Mouse (Mus musculus) liver, adult 2 months (tissue): ENCODE results near the gene Rbbp8nl.

ENCODE experiments used
- CTCF ChIP-seq: fragments of 200-500 bp; IDR thresholded peaks from 2 replicates; pipeline ENCODE4 v1.5.1; 2011; ENCODE audit warnings: low read depth, low read length, control low read depth
- POLR2A ChIP-seq: fragments of 200-500 bp; IDR thresholded peaks from 2 replicates; pipeline ENCODE4 v1.6.1; 2011; ENCODE audit warnings: low read length, control low read depth; ENCODE audit not compliant: insufficient read depth; ENCODE audit errors: extremely low read depth

DNA sequence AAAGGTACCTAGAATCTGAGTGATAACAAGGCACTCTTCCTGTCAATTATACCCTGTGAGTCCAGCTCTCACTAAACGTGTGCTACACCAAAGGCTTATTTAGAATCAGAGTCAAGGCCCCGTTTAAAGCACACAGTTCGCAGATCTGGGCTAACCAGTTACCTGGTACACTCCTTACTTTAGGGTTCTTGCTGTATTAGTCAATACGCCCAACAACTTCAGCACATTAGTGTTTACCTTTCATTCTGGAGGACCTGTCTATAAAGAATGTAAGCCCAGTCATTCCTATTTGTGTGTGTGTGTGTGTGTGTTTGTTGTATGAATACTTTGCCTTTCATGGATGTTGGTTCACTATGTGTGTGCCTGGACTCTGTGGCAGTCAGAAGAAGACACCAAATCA is 46.6 kb downstream of the Rbbp8nl start:
- TF ChIP-seq POLR2A (no peak), CTCF (no peak)
